Mouse (Mus musculus): ENCODE results near the gene Chchd5. TPM values are rescaled to one million over a fixed set of nuclear protein-coding genes. Genes with fewer than 3 reads are reported as not detected.

Gene Chchd5
- 16.6 and 16.9 TPM in 2 replicates for polyA plus RNA-seq (2016; fragmentation: Nextera tagmentation; extraction: Ambion mirVana)

DNA sequence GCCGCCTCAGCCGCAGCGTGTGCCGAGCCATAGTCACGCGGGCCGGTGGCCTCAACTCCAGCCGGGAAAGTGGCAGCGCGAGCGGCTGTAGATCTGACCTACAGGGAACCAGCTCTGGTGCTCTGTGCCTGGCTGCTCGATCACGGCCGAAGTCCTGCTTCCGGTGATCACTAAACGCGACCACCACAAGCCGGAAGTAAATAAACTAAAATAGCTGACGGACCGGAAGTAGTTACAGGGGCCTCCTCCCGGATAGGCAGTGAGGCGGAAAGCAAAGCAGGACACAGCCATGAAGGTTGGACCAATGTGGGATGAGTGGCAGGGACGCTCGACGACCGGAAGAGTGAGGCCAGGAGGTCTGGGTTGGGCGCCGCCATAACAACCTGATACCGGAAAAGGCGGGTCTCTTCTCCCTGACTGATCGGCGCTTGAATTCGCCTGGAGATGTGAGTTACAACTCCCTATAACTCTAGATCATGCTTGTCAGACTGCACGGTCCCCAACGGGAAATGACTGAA is at the start of gene Chchd5:
Gene Chchd5 (plus strand): TSS at position 289 of the 518 bp plus-strand sequence.
- H3K36me3 ChIP-seq, result peaks cover 58% of the 10 kb centered on the region
- under 1% methylated on average over 35 of the region's 35 CpGs for WGBS
- H3K4me2 ChIP-seq, result peak within 1 kb of the TSS; percentile 76

DNA sequence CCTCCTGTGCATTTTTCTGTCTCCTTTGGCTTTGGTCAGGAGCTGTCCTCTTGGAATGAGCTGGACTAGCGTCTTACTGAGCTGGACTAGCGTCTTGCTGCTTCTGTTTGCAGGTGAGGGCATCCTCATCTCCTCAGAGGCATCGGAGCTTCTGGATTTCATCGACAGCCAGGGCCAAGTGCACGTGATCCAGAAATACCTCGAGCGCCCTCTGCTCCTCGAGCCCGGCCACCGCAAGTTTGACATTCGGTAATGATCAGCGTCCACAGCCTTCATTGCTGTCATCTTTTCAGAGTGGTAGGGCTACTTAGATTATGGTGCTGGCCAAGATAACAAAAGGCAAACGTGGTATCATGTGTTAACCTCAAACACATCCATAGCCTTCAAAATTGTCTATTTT is 48.4 kb upstream of the Chchd5 start:
- H3K27ac ChIP-seq (ENCODE audit: poor library complexity, severe bottlenecking), result no peak overlapping the region
- H3K4me3 ChIP-seq, result no peak overlapping the region
- 0 out of 2 replicates have a peak, but pooled peaks cover 3% of the 10 kb centered on the region for H3K4me1 ChIP-seq (replicated peaks)
- no peak overlapping the region for H3K4me2 ChIP-seq
- no peaks in the 10 kb centered on the region for H3K27me3 ChIP-seq (replicated peaks)
- no peak overlapping the region for H3K9ac ChIP-seq
- ATAC-seq (ENCODE audit: insufficient number of reproducible peaks, low FRiP score), result no peak
- H3K36me3 ChIP-seq, result peaks cover 42% of the 10 kb centered on the region
- H3K9me3 ChIP-seq (replicated peaks), result peaks cover 3% of the 10 kb centered on the region
- WGBS, result 57% methylated on average over 13 of the region's 13 CpGs

More for the DNA sequence above, at the start of gene Chchd5:
- Histone ChIP-seq H3K9ac (peak within 1 kb of the TSS; percentile 86), H3K4me3 (peak within 1 kb of the TSS; percentile 86), H3K27ac (ENCODE audit: poor library complexity, severe bottlenecking) (peak within 1 kb of the TSS; percentile 91), H3K9me3 (replicated peaks) (peaks cover 14% of the 10 kb centered on the region; the same call in 1 of the 2 replicates), H3K27me3 (replicated peaks) (no peaks in the 10 kb centered on the region), H3K4me1 (replicated peaks) (peaks cover 18% of the 10 kb centered on the region)
- peak; percentile 99 for ATAC-seq (ENCODE audit: insufficient number of reproducible peaks, low FRiP score)

GRCm38 (mm10) chr2:129083514-129083913 is 46.0 kb upstream of the Chchd5 start:
- Histone ChIP-seq H3K4me2 (no peak overlapping the region), H3K9me3 (replicated peaks) (peaks cover 3% of the 10 kb centered on the region), H3K4me1 (replicated peaks) (0 out of 2 replicates have a peak, but pooled peaks cover 3% of the 10 kb centered on the region), H3K36me3 (peaks cover 46% of the 10 kb centered on the region), H3K4me3 (no peak overlapping the region), H3K27me3 (replicated peaks) (no peaks in the 10 kb centered on the region), H3K27ac (ENCODE audit: poor library complexity, severe bottlenecking) (no peak overlapping the region), H3K9ac (no peak overlapping the region)
- WGBS, result 90% methylated on average over 5 of the region's 5 CpGs
- ATAC-seq (ENCODE audit: insufficient number of reproducible peaks, low FRiP score), result no peak

DNA sequence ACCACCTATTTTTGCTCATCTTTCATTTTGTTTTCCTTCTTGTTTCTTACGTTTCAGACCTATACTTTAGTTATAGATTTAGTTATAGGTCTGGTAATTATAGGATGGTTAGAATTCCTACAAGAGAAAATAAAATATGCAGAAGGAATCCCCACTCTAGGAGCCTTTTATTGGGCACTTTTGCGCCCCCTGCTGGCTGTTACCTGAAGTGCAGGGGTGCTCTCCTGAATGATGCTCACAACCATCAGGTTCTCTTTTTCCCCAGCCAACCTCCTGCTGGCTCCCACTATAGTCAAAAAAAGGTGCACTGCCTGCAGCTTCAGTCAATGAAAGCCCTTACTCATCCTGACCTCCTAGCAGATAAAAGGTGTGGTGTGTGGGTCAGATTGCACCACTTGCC is 44.5 kb upstream of the Chchd5 start:
- Histone ChIP-seq H3K27me3 (replicated peaks) (no peaks in the 10 kb centered on the region), H3K4me1 (replicated peaks) (no peaks in the 10 kb centered on the region; the same call in 1 of the 2 replicates), H3K4me2 (no peak overlapping the region), H3K9me3 (replicated peaks) (peaks cover 3% of the 10 kb centered on the region), H3K4me3 (no peak overlapping the region), H3K36me3 (peaks cover 53% of the 10 kb centered on the region), H3K9ac (no peak overlapping the region), H3K27ac (ENCODE audit: poor library complexity, severe bottlenecking) (no peak overlapping the region)
- ATAC-seq (ENCODE audit: insufficient number of reproducible peaks, low FRiP score), result no peak
- WGBS, result 52% methylated on average over 2 of the region's 2 CpGs

- ATAC-seq (ENCODE audit: insufficient number of reproducible peaks, low FRiP score), result no peak
- H3K9ac ChIP-seq, result no peak overlapping the region
- WGBS, result 83% methylated on average over 1 of the region's 1 CpGs
These were observed 42.0 kb upstream of the Chchd5 start for GRCm38 (mm10) chr2:129087520-129087919.

GRCm38 (mm10) chr2:129090370-129090769 is 39.1 kb upstream of the Chchd5 start:
- H3K27me3 ChIP-seq (replicated peaks), result no peaks in the 10 kb centered on the region
- H3K9ac ChIP-seq, result no peak overlapping the region
- H3K36me3 ChIP-seq, result peaks cover 59% of the 10 kb centered on the region
- 45% methylated on average over 4 of the region's 4 CpGs for WGBS
- H3K4me1 ChIP-seq (replicated peaks), result peaks cover 6% of the 10 kb centered on the region; the same call in 1 of the 2 replicates
- H3K4me3 ChIP-seq, result no peak overlapping the region
- ATAC-seq (ENCODE audit: insufficient number of reproducible peaks, low FRiP score), result no peak
- H3K9me3 ChIP-seq (replicated peaks), result no peaks in the 10 kb centered on the region; the same call in 1 of the 2 replicates
- 0 out of 2 replicates have a peak overlapping the region, but pooled peaks have one; percentile 5 for H3K4me2 ChIP-seq
- no peak overlapping the region for H3K27ac ChIP-seq (ENCODE audit: poor library complexity, severe bottlenecking)

More at GRCm38 (mm10) chr2:129087520-129087919, 42.0 kb upstream of the Chchd5 start:
- H3K4me2 ChIP-seq, result no peak overlapping the region
- H3K4me3 ChIP-seq, result no peak overlapping the region
- H3K4me1 ChIP-seq (replicated peaks), result peaks cover 6% of the 10 kb centered on the region; the same call in 1 of the 2 replicates
- no peak overlapping the region for H3K27ac ChIP-seq (ENCODE audit: poor library complexity, severe bottlenecking)
- H3K27me3 ChIP-seq (replicated peaks), result no peaks in the 10 kb centered on the region
- peaks cover 3% of the 10 kb centered on the region for H3K9me3 ChIP-seq (replicated peaks)
- H3K36me3 ChIP-seq, result peaks cover 51% of the 10 kb centered on the region

DNA sequence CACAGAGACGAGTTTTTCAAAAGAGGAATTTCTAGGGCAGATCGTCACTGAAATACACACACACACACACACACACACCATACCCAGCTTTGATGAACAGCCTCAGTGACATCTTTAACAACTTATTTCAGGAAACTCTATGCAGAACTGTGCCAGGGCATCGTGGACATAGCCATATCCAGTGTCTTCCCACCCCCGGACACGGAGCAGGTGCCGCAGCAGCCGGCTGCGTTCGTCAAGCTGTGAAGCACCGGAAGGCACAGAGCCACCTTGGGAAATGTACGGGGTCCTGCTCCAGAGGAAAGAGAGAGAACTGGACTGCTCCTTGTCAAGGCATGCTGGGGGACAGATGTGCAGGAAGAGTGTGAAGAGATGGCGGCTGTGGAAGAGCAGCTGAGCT is 36.7 kb upstream of the Chchd5 start:
- ATAC-seq (ENCODE audit: insufficient number of reproducible peaks, low FRiP score), result no peak
- Histone ChIP-seq H3K27me3 (replicated peaks) (no peaks in the 10 kb centered on the region), H3K4me1 (replicated peaks) (peaks cover 6% of the 10 kb centered on the region; the same call in 1 of the 2 replicates), H3K4me2 (no peak overlapping the region), H3K9ac (no peak overlapping the region), H3K4me3 (no peak overlapping the region), H3K36me3 (peaks cover 39% of the 10 kb centered on the region), H3K27ac (ENCODE audit: poor library complexity, severe bottlenecking) (no peak overlapping the region), H3K9me3 (replicated peaks) (no peaks in the 10 kb centered on the region)
- WGBS, result 90% methylated on average over 12 of the region's 12 CpGs

DNA sequence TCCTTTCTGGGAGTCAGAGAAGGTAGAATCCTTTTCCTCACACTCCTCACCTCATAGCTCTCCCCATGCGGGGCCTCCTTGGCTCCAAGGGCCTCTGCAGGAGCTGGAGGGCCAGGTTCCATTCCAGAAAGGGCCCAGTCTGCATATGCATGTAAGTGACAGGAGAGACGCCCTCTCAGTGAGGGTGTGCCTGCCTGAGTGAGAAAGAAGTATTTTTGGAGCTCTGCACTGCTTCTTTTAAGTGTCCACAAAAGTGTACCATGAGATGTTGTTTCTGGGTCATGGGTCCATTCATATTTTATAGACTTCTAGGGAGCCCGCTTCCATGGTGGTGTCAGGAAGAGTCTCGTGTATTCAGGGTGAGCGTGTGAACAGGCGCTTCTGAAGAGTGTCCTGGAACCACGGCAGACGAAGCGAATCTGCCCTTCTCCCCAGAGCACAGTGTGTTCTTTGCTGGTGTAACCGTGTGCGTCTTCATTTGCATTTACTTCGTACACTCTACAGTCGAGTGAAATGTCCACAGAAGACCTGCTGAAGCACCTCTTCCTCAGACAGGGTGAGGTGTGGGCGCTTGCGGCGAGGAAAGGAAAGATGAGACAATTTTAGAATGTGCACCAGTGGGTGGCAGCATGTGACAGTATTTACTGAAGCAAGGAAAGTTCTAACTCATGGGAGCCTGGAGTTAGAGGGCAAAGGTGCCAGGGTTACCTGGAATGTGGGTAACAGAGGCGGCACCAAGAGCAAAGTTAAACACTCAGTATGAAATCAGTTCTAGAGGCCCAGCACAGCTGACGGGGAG is 35.4 kb upstream of the Chchd5 start:
- H3K4me1 ChIP-seq (replicated peaks), result peaks cover 6% of the 10 kb centered on the region; the same call in 1 of the 2 replicates
- WGBS, result 86% methylated on average over 18 of the region's 18 CpGs
- H3K4me2 ChIP-seq, result no peak overlapping the region
- H3K9ac ChIP-seq, result no peak overlapping the region
- H3K9me3 ChIP-seq (replicated peaks), result no peaks in the 10 kb centered on the region
- ATAC-seq (ENCODE audit: insufficient number of reproducible peaks, low FRiP score), result no peak
- peaks cover 32% of the 10 kb centered on the region for H3K36me3 ChIP-seq
- H3K4me3 ChIP-seq, result no peak overlapping the region
- no peaks in the 10 kb centered on the region for H3K27me3 ChIP-seq (replicated peaks)
- no peak overlapping the region for H3K27ac ChIP-seq (ENCODE audit: poor library complexity, severe bottlenecking)

DNA sequence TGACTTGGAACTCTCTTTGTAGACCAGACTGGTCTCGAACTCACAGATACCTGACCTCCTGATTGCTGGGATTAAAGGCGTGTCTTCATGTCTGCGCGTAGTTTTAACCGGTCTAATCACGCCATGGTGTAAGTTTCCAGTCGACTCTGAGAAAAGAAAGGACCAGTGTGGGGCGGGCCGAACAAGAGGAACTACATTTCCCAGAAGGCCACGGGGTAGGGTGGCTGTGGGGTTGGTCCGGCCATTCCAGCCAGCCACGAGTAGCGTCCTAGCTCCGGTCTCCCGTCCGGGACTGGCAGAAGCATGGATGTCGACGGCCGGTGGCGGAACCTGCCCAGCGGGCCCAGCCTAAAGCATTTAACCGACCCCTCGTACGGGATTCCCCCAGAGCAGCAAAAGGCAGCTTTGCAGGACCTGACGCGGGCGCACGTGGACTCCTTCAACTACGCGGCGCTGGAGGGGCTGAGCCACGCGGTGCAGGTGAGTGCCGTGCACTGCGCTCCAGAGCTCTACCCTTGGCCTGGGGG is 28.7 kb upstream of the Chchd5 start, which contains the start of gene Polr1b:
Gene Polr1b (plus strand): TSS at position 212 of the 527 bp plus-strand sequence.
- under 1% methylated on average over 35 of the region's 35 CpGs for WGBS

GRCm38 (mm10) chr2:129112924-129113323 is 16.6 kb upstream of the Chchd5 start:
- Histone ChIP-seq H3K9me3 (replicated peaks) (no peaks in the 10 kb centered on the region), H3K27me3 (replicated peaks) (no peaks in the 10 kb centered on the region), H3K36me3 (peaks cover 81% of the 10 kb centered on the region), H3K4me2 (no peak overlapping the region), H3K4me3 (no peak overlapping the region), H3K9ac (no peak overlapping the region), H3K27ac (ENCODE audit: poor library complexity, severe bottlenecking) (no peak overlapping the region), H3K4me1 (replicated peaks) (no peaks in the 10 kb centered on the region)
- ATAC-seq (ENCODE audit: insufficient number of reproducible peaks, low FRiP score), result no peak
- 88% methylated on average over 5 of the region's 5 CpGs for WGBS

More for the DNA sequence above, 28.7 kb upstream of the Chchd5 start, which contains the start of gene Polr1b:
- H3K4me2 ChIP-seq, result peak within 1 kb of the TSS; percentile 85
- H3K27me3 ChIP-seq (replicated peaks), result no peaks in the 10 kb centered on the region
- H3K36me3 ChIP-seq, result peaks cover 30% of the 10 kb centered on the region
- no peak within 1 kb of the TSS for H3K27ac ChIP-seq (ENCODE audit: poor library complexity, severe bottlenecking)
- peak within 1 kb of the TSS; percentile 85 for H3K4me3 ChIP-seq
- H3K9ac ChIP-seq, result peak within 1 kb of the TSS; percentile 81
- 0 out of 2 replicates have a peak, but pooled peaks cover 5% of the 10 kb centered on the region for H3K4me1 ChIP-seq (replicated peaks)
- no peaks in the 10 kb centered on the region for H3K9me3 ChIP-seq (replicated peaks)
- ATAC-seq (ENCODE audit: insufficient number of reproducible peaks, low FRiP score), result peak; percentile 99
